Mouse (Mus musculus) thymus, adult 18-20 months (tissue): ENCODE data around the gene Tnfsfm13.
"Not testable (repeated sequence)": the region's sequence is repeated elsewhere in the genome, so short reads cannot be mapped to it uniquely, and the experiment has no call there.

Experiments used
- DNase-seq, 2 experiments: peaks; one replicate each; pipeline ENCODE4 v3.0.0; 2022; ENCODE audit warnings: mixed read lengths in 2 of 2

The Tnfsfm13 gene

DNA sequence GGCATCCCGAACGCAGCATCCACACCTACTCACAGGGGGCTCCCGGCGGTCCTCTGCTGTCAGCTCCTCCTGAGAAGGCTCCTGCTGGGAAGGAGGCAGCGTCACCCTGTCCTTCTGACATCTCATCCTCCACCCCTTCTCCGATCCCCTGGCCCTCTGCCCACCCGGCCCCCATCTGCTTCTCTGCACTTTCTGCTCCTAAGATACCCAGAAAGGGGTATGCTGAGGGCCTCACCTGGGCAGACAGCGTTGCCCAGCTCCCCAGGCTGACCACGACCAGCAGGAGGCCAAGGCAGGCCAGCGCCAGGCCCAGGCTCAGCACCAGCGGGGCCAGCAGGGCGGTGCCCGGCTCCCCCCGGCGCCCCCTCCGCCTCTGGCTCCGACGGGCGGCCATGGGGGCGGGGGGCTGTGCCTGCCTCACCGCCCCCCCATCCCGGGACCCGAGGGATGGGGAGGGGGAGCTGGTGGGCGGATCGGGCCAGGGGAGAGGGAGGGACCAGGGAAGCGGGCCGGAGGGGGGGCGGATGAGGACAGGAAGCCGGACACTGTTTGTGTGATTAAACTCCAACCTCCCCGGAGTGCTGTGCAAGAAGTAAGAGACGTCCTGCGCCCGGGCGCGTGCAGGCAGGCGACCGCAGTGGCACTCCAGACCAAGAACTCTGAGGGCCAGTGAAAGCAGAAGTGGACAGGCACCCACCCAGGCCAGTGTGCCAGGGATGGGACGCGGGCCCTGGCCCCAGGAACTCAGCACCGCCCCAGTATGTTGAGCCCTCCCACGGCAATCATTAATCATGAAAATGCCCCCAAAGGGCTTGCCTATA lies at the start of gene Tnfsfm13, which contains the start of gene Tnfsf12:
Gene Tnfsfm13 (minus strand): TSS at position 738 of the 821 bp plus-strand sequence.
Gene Tnfsf12 (minus strand): TSS at position 489 of the 821 bp plus-strand sequence.
- no peak for DNase-seq

GRCm38 (mm10) chr11:69731408-69731807 lies 35.5 kb upstream of the Tnfsfm13 start:
- not testable (repeated sequence) for DNase-seq

DNA sequence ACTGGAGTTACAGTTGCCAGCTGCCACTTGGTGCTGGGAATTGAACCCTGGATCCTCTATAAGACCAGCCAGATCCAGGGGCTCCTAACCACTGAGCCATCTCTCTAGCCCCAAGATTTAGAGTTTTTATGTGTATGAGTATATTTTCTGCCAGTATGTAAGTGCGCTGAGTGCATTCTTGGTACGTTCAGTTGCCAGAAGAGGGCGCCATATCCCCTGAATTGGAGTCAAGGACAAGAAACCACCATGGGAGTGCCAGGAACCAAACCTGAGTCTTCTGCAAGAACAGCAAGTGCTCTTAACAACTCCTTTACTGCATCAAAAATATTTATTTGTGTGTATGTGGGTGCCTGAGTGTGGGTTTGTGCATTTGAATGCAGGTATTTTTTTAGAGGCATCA lies 33.2 kb upstream of the Tnfsfm13 start:
- DNase-seq, result peak; percentile 31 to 32

DNA sequence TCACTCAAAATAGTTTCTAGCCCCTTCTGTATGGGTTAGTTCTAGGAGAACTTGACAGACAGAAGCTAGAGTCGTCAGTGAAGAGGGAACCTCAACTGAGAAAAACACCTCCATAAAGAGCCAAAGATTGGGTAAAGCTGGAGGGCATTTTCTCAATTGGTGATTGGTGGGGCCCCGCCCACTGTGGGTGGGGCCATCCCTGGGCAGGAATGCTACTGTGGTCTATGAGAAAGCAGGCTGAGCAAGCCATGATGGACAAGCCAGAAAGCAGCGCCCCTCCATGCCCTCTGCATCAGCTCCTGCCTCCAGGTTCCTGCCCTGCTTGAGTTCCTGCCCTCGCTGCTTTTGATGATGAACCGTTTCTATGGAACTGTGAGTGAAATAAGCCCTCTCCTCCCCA lies 30.1 kb upstream of the Tnfsfm13 start:
- DNase-seq, result no peak

GRCm38 (mm10) chr11:69723074-69723473 lies 27.2 kb upstream of the Tnfsfm13 start:
- DNase-seq, result no peak

DNA sequence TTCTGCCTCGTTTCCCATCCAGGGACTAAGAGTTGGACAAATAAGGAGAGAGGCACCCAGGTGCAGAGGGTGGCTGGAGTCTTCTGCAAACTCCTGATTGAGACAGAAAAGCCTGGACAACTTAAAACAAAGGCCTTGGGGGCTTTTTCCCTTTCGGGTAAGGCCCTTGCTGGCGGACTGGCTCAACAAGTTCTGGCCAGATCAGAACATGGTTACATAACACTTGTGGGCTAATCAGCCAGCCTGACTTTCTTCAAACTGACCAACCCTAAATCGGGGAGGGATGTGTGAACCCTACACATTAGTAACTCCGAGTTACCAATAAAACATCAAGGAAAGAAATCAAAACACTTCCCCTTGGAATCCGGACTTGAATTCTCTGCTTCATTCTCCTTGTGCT lies 25.0 kb upstream of the Tnfsfm13 start:
- no peak for DNase-seq

- no peak for DNase-seq
Measured at GRCm38 (mm10) chr11:69719423-69719822, 23.5 kb upstream of the Tnfsfm13 start.

- no peak for DNase-seq
Measured at GRCm38 (mm10) chr11:69718661-69719060, 22.8 kb upstream of the Tnfsfm13 start.

DNA sequence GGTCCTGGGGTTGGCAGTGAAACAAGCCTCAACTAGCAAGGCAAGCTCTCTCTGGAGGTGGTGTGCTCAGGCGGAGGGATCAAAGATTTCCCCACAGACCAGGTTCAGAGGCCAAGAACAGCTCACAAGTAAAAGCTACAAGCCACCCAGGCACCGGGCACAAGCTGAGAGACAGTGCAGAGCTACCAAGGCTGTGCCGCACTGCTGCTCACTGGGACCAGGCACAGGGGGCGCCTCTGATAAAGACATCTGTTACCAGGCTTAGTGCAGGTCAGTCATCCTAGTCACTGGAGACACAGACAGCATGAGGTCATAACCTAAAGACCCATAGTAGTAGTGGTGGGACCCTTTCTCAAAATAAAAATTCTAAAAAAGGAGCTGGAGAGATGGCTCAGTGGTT lies 21.1 kb upstream of the Tnfsfm13 start:
- DNase-seq, result no peak

GRCm38 (mm10) chr11:69715929-69716328 lies 20.0 kb upstream of the Tnfsfm13 start:
- no peak for DNase-seq

GRCm38 (mm10) chr11:69715482-69715881 lies 19.6 kb upstream of the Tnfsfm13 start:
- no peak for DNase-seq

DNA sequence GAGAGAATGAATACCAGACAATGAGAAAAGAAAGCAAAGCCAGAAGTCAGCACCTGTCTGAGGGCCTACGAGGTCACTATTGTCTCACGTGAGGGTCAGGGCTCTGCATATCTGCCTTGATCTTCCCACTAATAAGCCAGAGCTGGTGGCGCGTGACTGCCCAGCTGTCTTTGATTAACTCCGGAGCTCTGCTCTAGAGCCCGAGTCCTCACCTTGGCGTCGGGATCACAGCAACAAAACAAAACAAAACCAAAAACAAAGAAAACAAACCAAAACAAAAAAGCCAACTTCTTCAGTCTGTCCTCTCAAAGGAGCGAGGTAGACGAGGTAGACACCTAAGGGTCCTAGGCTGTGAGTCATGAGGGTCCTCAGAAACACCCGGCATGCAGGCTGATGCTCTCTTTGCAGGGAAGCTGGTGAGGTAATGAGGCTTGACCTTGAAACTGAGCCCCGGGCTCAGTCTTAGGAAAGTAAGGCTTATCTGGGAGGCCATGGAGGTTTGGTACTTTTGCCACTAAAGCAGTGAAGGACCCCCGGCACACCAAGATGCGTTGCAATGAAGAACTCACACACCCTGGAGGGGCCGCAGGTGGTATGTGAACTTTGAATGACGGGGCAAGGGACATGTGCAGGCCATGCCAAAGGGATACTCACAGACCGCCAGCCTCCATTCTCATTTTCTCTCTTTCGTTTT lies 18.9 kb upstream of the Tnfsfm13 start:
- no peak for DNase-seq

GRCm38 (mm10) chr11:69712954-69713672 lies 17.2 kb upstream of the Tnfsfm13 start:
- DNase-seq, result no peak

DNA sequence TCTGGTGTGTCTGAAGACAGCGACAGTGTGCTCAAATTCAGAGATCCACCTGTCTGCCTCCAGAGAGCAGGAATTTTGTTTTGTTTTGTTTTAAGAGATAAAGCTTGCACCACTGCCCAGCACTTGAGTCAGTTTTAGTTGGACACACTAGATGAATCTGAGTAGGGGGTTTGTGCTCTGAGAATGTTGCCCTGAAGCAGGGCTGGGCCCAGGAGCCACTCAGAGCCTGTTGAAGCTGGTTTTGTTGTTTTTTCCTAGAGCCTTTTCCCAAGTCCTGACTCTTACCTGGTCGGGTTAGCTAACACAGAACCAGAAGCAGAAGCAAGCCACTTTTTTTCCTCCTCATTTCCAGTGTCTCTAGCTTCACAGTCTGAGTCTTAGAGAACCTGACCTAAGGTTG lies 15.2 kb upstream of the Tnfsfm13 start:
- DNase-seq, result no peak

DNA sequence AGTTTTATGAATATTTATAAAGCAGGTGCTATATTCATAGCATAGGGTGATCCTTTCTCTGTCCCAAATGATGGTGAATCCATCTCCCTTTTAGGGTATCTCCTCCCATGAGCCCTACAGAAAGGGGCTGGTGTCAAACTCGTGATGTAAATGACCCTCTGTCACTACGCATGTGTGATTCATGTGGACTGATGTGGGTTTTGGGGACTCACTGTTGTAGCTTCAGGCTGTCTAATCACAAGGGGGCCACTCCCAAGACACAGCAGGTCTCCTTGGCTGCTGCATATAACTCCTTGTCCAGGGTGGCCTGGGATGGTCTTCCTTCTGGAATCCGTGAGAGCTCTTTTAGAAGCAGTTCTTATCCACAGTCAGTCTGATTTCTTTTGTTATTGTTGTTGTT lies 14.6 kb upstream of the Tnfsfm13 start:
- no peak for DNase-seq

DNA sequence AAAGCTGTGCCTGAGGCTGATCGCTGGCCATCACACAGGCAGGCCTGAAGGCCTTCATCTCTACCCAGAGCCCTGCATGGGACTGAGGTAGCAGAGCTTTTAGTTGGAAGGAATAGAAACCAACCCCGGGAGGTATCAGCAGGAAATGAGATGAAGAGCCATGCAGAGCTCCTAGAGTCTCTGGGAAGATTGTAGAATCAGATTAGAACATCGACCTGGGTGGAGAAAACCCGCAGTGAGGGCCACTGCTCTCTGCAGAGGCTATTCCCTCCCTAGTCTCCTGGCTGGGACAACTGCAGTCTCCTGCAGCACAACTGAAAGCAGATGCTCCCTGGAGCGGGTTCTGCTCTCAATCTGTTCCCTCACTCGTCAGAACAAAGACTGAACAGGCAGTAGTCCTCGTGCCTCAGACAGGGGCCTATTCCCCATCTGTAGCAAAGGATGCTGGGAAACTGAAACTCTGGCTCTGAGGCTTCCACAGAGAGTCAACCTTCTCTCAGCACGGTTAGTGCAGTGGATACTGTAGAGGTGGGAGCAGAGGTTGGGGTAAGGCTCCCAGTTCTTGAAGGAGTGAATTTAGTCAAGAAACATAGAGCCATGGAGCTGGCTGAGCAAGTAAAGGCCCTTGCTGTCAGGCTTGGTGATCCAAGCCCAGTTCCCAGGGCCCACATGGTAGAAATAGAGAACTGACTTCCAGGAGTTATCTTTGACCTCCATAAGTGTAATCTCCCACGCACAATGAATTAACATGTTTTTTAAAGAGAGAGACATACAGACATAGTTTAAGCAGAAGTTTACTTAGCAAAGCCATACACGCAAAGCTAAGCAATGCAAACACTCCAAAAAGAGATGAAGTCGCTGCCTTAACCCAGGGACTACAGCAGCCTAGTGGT lies 13.9 kb upstream of the Tnfsfm13 start:
- DNase-seq, result no peak

GRCm38 (mm10) chr11:69708614-69709265 lies 12.8 kb upstream of the Tnfsfm13 start:
- DNase-seq, result no peak

DNA sequence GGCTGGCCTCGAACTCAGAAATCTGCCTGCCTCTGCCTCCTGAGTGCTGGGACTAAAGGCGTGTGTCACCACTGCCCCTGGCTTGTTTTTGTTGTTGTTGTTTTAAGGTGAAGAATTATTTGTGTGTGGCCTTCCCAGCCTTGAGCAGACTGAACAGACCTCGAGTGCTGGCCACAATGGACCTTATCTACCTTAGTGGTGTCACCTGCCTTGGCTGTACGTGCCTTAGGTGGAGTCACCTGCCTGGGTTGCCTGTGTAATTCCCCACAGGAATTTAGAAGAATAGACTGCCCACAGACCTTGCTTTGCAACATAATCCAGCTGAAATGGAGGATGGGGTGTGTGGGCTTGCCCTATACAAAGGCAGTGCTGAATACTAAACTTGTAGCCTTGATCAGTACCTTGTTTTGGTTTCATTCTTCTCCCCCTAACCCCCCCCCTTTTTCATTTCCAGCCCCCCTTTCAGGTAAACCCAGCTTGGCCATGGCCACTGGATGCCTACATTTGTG lies 12.0 kb upstream of the Tnfsfm13 start:
- no peak for DNase-seq

DNA sequence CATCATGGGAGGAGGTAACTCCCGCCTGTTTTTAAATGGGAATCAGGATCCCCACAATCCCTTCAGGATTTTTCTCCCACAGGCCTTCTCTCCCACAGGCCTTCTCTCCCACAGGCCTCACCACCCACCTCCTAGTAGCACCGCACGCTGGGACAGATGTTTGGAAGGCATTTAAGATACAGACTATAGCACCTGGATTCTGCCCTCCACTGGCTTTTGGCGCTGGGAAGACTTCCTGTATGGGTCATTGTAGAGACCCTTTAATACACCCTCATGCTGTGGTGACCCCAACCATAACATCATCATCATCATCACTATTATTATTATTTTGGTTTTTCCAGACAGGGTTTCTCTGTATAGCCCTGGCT lies 11.6 kb upstream of the Tnfsfm13 start:
- no peak for DNase-seq

DNA sequence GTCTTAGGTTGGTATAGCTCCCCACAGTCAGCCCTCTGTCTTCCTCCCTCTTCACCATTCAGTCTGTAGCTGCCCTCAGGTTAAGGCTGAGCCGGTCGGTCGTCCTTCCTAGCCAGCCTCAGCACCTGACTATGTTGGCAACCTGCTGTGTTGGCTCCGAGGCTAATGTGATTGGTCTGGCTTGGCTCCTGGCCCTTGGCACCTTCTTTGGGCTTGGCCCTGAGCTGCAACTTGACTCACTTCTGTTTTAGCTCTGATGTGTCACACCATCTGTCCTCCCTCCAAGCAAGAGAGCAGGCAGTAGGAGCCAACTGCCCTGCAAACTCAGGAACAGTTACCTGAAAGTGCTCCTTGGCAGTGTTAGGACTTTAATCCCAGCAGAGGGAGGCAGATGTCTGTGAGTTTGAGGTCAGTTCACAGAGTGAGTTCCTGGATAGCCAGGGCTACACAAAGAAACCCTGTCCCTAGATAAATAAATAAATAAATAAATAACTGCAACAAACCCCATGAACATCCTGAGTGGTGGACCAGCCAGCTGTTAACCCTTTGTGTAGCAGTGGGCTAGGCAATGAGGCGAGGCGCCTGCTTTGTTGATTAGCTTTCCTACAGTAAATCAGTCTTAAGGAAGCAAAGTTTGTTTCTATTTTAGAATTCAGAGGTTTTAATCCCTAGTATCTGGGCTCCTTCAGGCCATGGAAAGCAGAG lies 11.0 kb upstream of the Tnfsfm13 start:
- DNase-seq, result no peak

DNA sequence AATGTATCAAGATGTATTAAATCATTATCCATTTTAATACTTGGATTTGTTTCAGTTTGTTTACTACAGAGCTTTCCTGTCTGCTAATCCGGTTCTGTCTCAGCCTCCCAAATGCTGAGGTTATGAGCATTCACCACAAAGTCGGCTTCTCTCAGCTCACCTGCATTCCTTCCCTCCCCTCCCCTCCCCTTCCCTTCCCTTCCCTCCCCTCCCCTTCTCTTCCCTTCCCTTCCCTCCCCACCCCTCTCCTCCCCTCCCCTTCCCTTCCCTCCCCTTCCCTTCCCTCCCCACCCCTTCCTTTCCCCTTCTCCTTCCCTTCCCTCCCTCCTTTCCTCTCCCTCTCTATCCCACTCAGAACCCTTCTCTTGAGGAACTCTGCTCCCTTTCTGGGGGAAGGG lies 8.7 kb upstream of the Tnfsfm13 start:
- DNase-seq, result no peak
